20 mouse cellular contexts compared by ENCODE assay signal in genomic region chr1:122161798-122162197, GRCm38 (mm10).
DNase-seq lines count a peak whose midpoint lies in the region; ATAC-seq and TF ChIP-seq lines count a peak whose summit lies in the region.
"Had no signal": no experiment of that assay in that cellular context is flagged by ENCODE, and none has a peak within 500 bp of the region (broad histone marks: within the 10 kb centered on the region; RNA-seq: fewer than 3 reads in every experiment).

No protein-coding gene starts in this region.

- H3K9me3 ChIP-seq in midbrain, embryonic 13.5 days = no peaks in the 10 kb centered on the region
- H3K9me3 ChIP-seq in midbrain, embryonic 10.5 days (replicated peaks) = no peaks in the 10 kb centered on the region
- H3K9me3 ChIP-seq in forebrain, embryonic 13.5 days (replicated peaks) = no peaks in the 10 kb centered on the region
- H3K9me3 ChIP-seq: embryonic facial prominence, embryonic 12.5 days; forebrain, embryonic 12.5 days; heart, embryonic 10.5 days had no signal

- H3K4me2 ChIP-seq in midbrain, embryonic 13.5 days (replicated peaks) = no peak overlapping the region
- no peak overlapping the region for H3K4me2 ChIP-seq in forebrain, embryonic 13.5 days
- H3K4me2 ChIP-seq: embryonic facial prominence, embryonic 12.5 days; forebrain, embryonic 12.5 days; hindbrain, embryonic 14.5 days had no signal

- no peak overlapping the region for H3K9ac ChIP-seq in midbrain, embryonic 13.5 days (replicated peaks)
- H3K9ac ChIP-seq in forebrain, embryonic 13.5 days = no peak overlapping the region
- H3K9ac ChIP-seq: embryonic facial prominence, embryonic 12.5 days; forebrain, embryonic 12.5 days; hindbrain, embryonic 14.5 days had no signal

- no peak for TF ChIP-seq POLR2A in brain, embryonic 14.5 days (IDR thresholded peaks at IDR 0.05; ENCODE audit: borderline replicate concordance, extremely low read depth, insufficient read depth, insufficient read length, poor library complexity, severe bottlenecking)

- H3K4me1 ChIP-seq in midbrain, embryonic 13.5 days (replicated peaks) = no peaks in the 10 kb centered on the region
- no peaks in the 10 kb centered on the region for H3K4me1 ChIP-seq in midbrain, embryonic 10.5 days
- H3K4me1 ChIP-seq in forebrain, embryonic 13.5 days = no peaks in the 10 kb centered on the region
- H3K4me1 ChIP-seq: embryonic facial prominence, embryonic 12.5 days; forebrain, embryonic 12.5 days; heart, embryonic 10.5 days had no signal

- no peak overlapping the region for H3K4me3 ChIP-seq in midbrain, embryonic 13.5 days (replicated peaks)
- H3K4me3 ChIP-seq in midbrain, embryonic 10.5 days = no peak overlapping the region
- no peak overlapping the region for H3K4me3 ChIP-seq in forebrain, embryonic 13.5 days
- H3K4me3 ChIP-seq: embryonic facial prominence, embryonic 12.5 days; forebrain, embryonic 12.5 days; heart, embryonic 10.5 days had no signal

- H3K27me3 ChIP-seq in midbrain, embryonic 13.5 days = no peaks in the 10 kb centered on the region
- H3K27me3 ChIP-seq in midbrain, embryonic 10.5 days (ENCODE audit: low read depth, poor library complexity, severe bottlenecking) = no peaks in the 10 kb centered on the region
- H3K27me3 ChIP-seq in forebrain, embryonic 13.5 days = no peaks in the 10 kb centered on the region
- H3K27me3 ChIP-seq: embryonic facial prominence, embryonic 12.5 days; forebrain, embryonic 12.5 days had no signal

- ATAC-seq in frontal cortex, adult (ENCODE audit: low TSS enrichment) = peak; percentile 57
- ATAC-seq in midbrain, embryonic 13.5 days = peak; percentile 53; the same call in 1 of the 2 replicates
- ATAC-seq in forebrain, embryonic 13.5 days = no peak
- ATAC-seq: inflammation-experienced regulatory T-cells, adult 6 months had no signal

- no peak for DNase-seq in frontal cortex, postnatal 25 days (ENCODE audit: low spot score in 2 of 2)
- DNase-seq in midbrain, embryonic 10.5 days (ENCODE audit: low spot score) = no peak
- DNase-seq in brain, embryonic 14.5 days (ENCODE audit: low read depth) = peak; percentile 19
- no peak for DNase-seq in cerebellum, adult 11 months
- DNase-seq: adrenal gland, postnatal 10 days; cerebellum, adult 2 months; cerebellum, postnatal 10 days; embryo, embryonic 11 days; gastrocnemius, postnatal 10 days; heart, adult 18-20 months; heart, postnatal 10 days; heart, postnatal 4 days had no signal

- no peak overlapping the region for H3K27ac ChIP-seq in midbrain, embryonic 13.5 days
- H3K27ac ChIP-seq in midbrain, embryonic 10.5 days (replicated peaks) = no peak overlapping the region
- no peak overlapping the region for H3K27ac ChIP-seq in forebrain, embryonic 13.5 days
- H3K27ac ChIP-seq: embryonic facial prominence, embryonic 12.5 days; forebrain, embryonic 12.5 days; heart, embryonic 10.5 days; hindbrain, embryonic 14.5 days had no signal

- TF ChIP-seq CTCF in brain, embryonic 14.5 days (IDR thresholded peaks at IDR 0.05; ENCODE audit: borderline replicate concordance, extremely low read depth, insufficient read depth, insufficient read length) = no peak

- H3K36me3 ChIP-seq in midbrain, embryonic 13.5 days = no peaks in the 10 kb centered on the region
- no peaks in the 10 kb centered on the region for H3K36me3 ChIP-seq in midbrain, embryonic 10.5 days
- no peaks in the 10 kb centered on the region for H3K36me3 ChIP-seq in forebrain, embryonic 13.5 days (ENCODE audit: poor library complexity, severe bottlenecking)
- H3K36me3 ChIP-seq: embryonic facial prominence, embryonic 12.5 days; forebrain, embryonic 12.5 days; heart, embryonic 10.5 days had no signal

- WGBS in midbrain, embryonic 13.5 days = 89% methylated on average over 1 of the region's 1 CpGs
- WGBS in midbrain, embryonic 10.5 days = 87% methylated on average over 1 of the region's 1 CpGs
- 85% methylated on average over 1 of the region's 1 CpGs for WGBS in forebrain, embryonic 13.5 days
